Mouse (Mus musculus): ENCODE results near the gene Eps15. TPM values are rescaled to one million over a fixed set of nuclear protein-coding genes. Genes with fewer than 3 reads are reported as not detected.

Eps15 gene
- polyA plus RNA-seq, 1 experiment from 2014 or later = 50.7 TPM

GRCm38 (mm10) chr4:109406054-109406485 lies 126.0 kb downstream of the Eps15 start:
- 5% methylated on average over 3 of the region's 3 CpGs for WGBS
- Histone ChIP-seq H3K9ac (replicated peaks; ENCODE audit: low read length) (no peak overlapping the region; the same call in 1 of the 2 replicates), H3K4me3 (ENCODE audit: low read depth, low read length) (peak overlapping the region; percentile 60; the same call in 1 of the 2 replicates), H3K4me1 (ENCODE audit: control insufficient read depth, insufficient read depth, low read length) (peaks cover 4% of the 10 kb centered on the region; the same call in 1 of the 2 replicates), H3K9me3 (replicated peaks; ENCODE audit: control insufficient read depth, low read length) (no peaks in the 10 kb centered on the region), H3K36me3 (replicated peaks; ENCODE audit: control insufficient read depth, insufficient read depth, low read depth, low read length) (no peaks in the 10 kb centered on the region), H3K27me3 (ENCODE audit: control insufficient read depth, insufficient read depth, low read length) (peaks cover 2% of the 10 kb centered on the region; the same call in 1 of the 2 replicates), H3K4me2 (ENCODE audit: low read depth, low read length) (peak overlapping the region; percentile 97), H3K27ac (replicated peaks; ENCODE audit: low read depth, low read length) (no peak overlapping the region)
- peak; percentile 1; the same call in 1 of the 2 replicates for ATAC-seq (replicated peaks; ENCODE audit: insufficient number of reproducible peaks, low FRiP score, low TSS enrichment, low read depth)
- DNase-seq (ENCODE audit: low spot score) = peak; percentile 56

DNA sequence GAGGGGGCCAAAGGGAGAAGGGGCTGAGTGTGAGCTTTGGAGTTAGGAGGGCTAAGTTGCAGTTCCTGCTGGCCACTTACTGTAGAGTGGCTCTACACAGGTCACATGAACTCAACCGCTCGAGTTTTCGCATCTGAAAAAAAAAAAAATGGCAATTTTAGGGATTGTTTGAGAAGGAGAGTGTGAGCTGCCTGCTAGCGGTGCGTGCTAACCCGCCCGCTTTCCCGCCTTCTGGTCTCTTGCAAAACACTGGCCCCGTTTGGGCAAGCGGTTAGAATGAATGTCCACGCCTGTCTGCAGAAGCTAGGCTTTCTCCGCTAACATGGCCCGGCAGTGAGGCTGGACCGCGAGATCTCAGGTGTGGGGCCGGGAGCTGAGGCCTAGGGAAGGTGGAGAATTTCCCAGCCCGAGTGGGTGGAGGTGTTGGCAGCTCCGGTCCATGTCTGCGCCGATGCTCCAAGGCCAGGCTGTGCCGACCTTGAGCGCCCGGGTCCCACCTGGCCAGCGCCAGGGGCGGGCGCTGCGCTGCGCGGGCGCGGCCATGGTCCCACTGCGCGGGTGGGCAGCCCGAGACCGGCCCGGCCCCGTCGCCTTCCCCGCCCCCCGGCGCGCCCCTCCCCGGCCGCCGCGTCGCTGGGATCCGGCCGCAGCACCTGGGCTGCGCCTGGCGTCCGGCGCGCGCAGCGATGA lies 126.6 kb downstream of the Eps15 start, which contains the start of gene Ttc39a:
Gene Ttc39a, plus strand, starts transcription at position 138 of the 690 bp plus-strand sequence.
- H3K4me1 ChIP-seq (ENCODE audit: control insufficient read depth, insufficient read depth, low read length) = peaks cover 4% of the 10 kb centered on the region; the same call in 1 of the 2 replicates
- ATAC-seq (replicated peaks; ENCODE audit: insufficient number of reproducible peaks, low FRiP score, low TSS enrichment, low read depth) = peak; percentile 51
- H3K27ac ChIP-seq (replicated peaks; ENCODE audit: low read depth, low read length) = no peak within 1 kb of the TSS

GRCm38 (mm10) chr4:109407176-109407520 lies 127.1 kb downstream of the Eps15 start:
- 2% methylated on average over 18 of the region's 24 CpGs for WGBS
- Histone ChIP-seq H3K4me3 (ENCODE audit: low read depth, low read length) (peak overlapping the region; percentile 60), H3K9me3 (replicated peaks; ENCODE audit: control insufficient read depth, low read length) (no peaks in the 10 kb centered on the region), H3K27me3 (ENCODE audit: control insufficient read depth, insufficient read depth, low read length) (peaks cover 2% of the 10 kb centered on the region; the same call in 1 of the 2 replicates), H3K27ac (replicated peaks; ENCODE audit: low read depth, low read length) (no peak overlapping the region), H3K9ac (replicated peaks; ENCODE audit: low read length) (peak overlapping the region; percentile 76), H3K4me2 (ENCODE audit: low read depth, low read length) (peak overlapping the region; percentile 97), H3K36me3 (replicated peaks; ENCODE audit: control insufficient read depth, insufficient read depth, low read depth, low read length) (no peaks in the 10 kb centered on the region), H3K4me1 (ENCODE audit: control insufficient read depth, insufficient read depth, low read length) (peaks cover 4% of the 10 kb centered on the region; the same call in 1 of the 2 replicates)
- DNase-seq (ENCODE audit: low spot score) (peak; percentile 44), ATAC-seq (replicated peaks; ENCODE audit: insufficient number of reproducible peaks, low FRiP score, low TSS enrichment, low read depth) (no peak; the same call in 1 of the 2 replicates)

More for the DNA sequence above, 126.6 kb downstream of the Eps15 start, which contains the start of gene Ttc39a:
- H3K36me3 ChIP-seq (replicated peaks; ENCODE audit: control insufficient read depth, insufficient read depth, low read depth, low read length) = no peaks in the 10 kb centered on the region
- H3K27me3 ChIP-seq (ENCODE audit: control insufficient read depth, insufficient read depth, low read length) = peaks cover 2% of the 10 kb centered on the region; the same call in 1 of the 2 replicates
- DNase-seq (ENCODE audit: low spot score) = peak; percentile 58
- under 1% methylated on average over 37 of the region's 56 CpGs for WGBS
- H3K4me3 ChIP-seq (ENCODE audit: low read depth, low read length) = peak within 1 kb of the TSS; percentile 60
- H3K4me2 ChIP-seq (ENCODE audit: low read depth, low read length) = peak within 1 kb of the TSS; percentile 97
- no peaks in the 10 kb centered on the region for H3K9me3 ChIP-seq (replicated peaks; ENCODE audit: control insufficient read depth, low read length)
- H3K9ac ChIP-seq (replicated peaks; ENCODE audit: low read length) = peak within 1 kb of the TSS; percentile 76

- WGBS = 84% methylated on average over 9 of the region's 9 CpGs
- ATAC-seq (replicated peaks; ENCODE audit: insufficient number of reproducible peaks, low FRiP score, low TSS enrichment, low read depth) = no peak
- H3K4me3 ChIP-seq (ENCODE audit: low read depth, low read length) = no peak overlapping the region; the same call in 1 of the 2 replicates
Observed at GRCm38 (mm10) chr4:109407701-109408485, 127.8 kb downstream of the Eps15 start.

DNA sequence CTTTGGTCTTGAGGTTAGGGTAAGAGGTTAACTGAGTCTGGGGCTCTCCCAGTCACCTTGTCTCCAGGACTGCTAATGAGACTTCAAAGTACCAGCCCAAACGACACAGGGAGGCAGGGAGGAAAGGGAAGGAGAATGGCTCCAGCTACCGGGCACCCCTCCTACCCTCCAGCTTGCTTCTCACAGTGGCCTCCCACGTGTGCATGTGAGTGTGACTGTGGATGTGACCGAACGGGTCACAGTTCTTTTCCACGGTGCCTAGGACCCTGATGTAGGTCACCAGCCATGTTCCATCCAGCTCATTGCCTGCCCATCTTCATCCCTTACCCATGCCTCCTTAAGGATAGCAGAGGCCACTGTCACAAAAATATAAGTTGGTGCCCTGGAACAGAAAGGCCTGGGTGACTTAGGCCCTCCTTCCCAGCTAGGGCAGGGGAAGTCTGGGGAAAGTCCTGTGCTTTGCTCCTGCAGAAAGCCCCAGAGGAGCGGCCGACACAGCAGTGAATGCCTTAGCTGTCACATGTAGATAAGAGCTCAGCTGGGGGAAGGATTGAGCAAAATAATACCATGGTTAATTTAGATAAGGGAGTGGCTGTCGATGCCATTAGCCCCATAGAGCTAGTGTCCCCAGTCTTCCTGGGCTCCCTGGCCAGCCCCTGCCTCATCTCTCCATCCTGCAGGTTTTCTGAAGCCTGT lies 130.8 kb downstream of the Eps15 start:
- Histone ChIP-seq H3K4me1 (ENCODE audit: control insufficient read depth, insufficient read depth, low read length) (peaks cover 4% of the 10 kb centered on the region; the same call in 1 of the 2 replicates), H3K27ac (replicated peaks; ENCODE audit: low read depth, low read length) (no peak overlapping the region; the same call in 1 of the 2 replicates), H3K36me3 (replicated peaks; ENCODE audit: control insufficient read depth, insufficient read depth, low read depth, low read length) (no peaks in the 10 kb centered on the region), H3K4me2 (ENCODE audit: low read depth, low read length) (no peak overlapping the region), H3K9me3 (replicated peaks; ENCODE audit: control insufficient read depth, low read length) (no peaks in the 10 kb centered on the region), H3K4me3 (ENCODE audit: low read depth, low read length) (no peak overlapping the region), H3K27me3 (ENCODE audit: control insufficient read depth, insufficient read depth, low read length) (peaks cover 2% of the 10 kb centered on the region; the same call in 1 of the 2 replicates), H3K9ac (replicated peaks; ENCODE audit: low read length) (no peak overlapping the region)
- 73% methylated on average over 9 of the region's 9 CpGs for WGBS
- DNase-seq (ENCODE audit: low spot score) (no peak), ATAC-seq (replicated peaks; ENCODE audit: insufficient number of reproducible peaks, low FRiP score, low TSS enrichment, low read depth) (no peak)

More at GRCm38 (mm10) chr4:109407701-109408485, 127.8 kb downstream of the Eps15 start:
- H3K27ac ChIP-seq (replicated peaks; ENCODE audit: low read depth, low read length) = no peak overlapping the region
- H3K4me1 ChIP-seq (ENCODE audit: control insufficient read depth, insufficient read depth, low read length) = peaks cover 4% of the 10 kb centered on the region; the same call in 1 of the 2 replicates
- no peaks in the 10 kb centered on the region for H3K36me3 ChIP-seq (replicated peaks; ENCODE audit: control insufficient read depth, insufficient read depth, low read depth, low read length)
- H3K9ac ChIP-seq (replicated peaks; ENCODE audit: low read length) = no peak overlapping the region
- H3K27me3 ChIP-seq (ENCODE audit: control insufficient read depth, insufficient read depth, low read length) = peaks cover 2% of the 10 kb centered on the region; the same call in 1 of the 2 replicates
- H3K4me2 ChIP-seq (ENCODE audit: low read depth, low read length) = no peak overlapping the region
- no peak for DNase-seq (ENCODE audit: low spot score)
- no peaks in the 10 kb centered on the region for H3K9me3 ChIP-seq (replicated peaks; ENCODE audit: control insufficient read depth, low read length)

- 82% methylated on average over 6 of the region's 6 CpGs for WGBS
- H3K36me3 ChIP-seq (replicated peaks; ENCODE audit: control insufficient read depth, insufficient read depth, low read depth, low read length) = no peaks in the 10 kb centered on the region
- DNase-seq (ENCODE audit: low spot score) (no peak), ATAC-seq (replicated peaks; ENCODE audit: insufficient number of reproducible peaks, low FRiP score, low TSS enrichment, low read depth) (no peak)
- H3K27ac ChIP-seq (replicated peaks; ENCODE audit: low read depth, low read length) = no peak overlapping the region
- peaks cover 2% of the 10 kb centered on the region; the same call in 1 of the 2 replicates for H3K27me3 ChIP-seq (ENCODE audit: control insufficient read depth, insufficient read depth, low read length)
- H3K4me2 ChIP-seq (ENCODE audit: low read depth, low read length) = no peak overlapping the region; the same call in 1 of the 2 replicates
- H3K9ac ChIP-seq (replicated peaks; ENCODE audit: low read length) = no peak overlapping the region
- H3K4me1 ChIP-seq (ENCODE audit: control insufficient read depth, insufficient read depth, low read length) = no peaks in the 10 kb centered on the region
- no peak overlapping the region for H3K4me3 ChIP-seq (ENCODE audit: low read depth, low read length)
- no peaks in the 10 kb centered on the region for H3K9me3 ChIP-seq (replicated peaks; ENCODE audit: control insufficient read depth, low read length)
Observed at GRCm38 (mm10) chr4:109411377-109411967, 131.4 kb downstream of the Eps15 start.

GRCm38 (mm10) chr4:109412233-109412632 lies 132.2 kb downstream of the Eps15 start:
- Histone ChIP-seq H3K9ac (replicated peaks; ENCODE audit: low read length) (no peak overlapping the region), H3K4me2 (ENCODE audit: low read depth, low read length) (no peak overlapping the region), H3K36me3 (replicated peaks; ENCODE audit: control insufficient read depth, insufficient read depth, low read depth, low read length) (no peaks in the 10 kb centered on the region), H3K4me3 (ENCODE audit: low read depth, low read length) (no peak overlapping the region), H3K9me3 (replicated peaks; ENCODE audit: control insufficient read depth, low read length) (no peaks in the 10 kb centered on the region), H3K27me3 (ENCODE audit: control insufficient read depth, insufficient read depth, low read length) (no peaks in the 10 kb centered on the region), H3K4me1 (ENCODE audit: control insufficient read depth, insufficient read depth, low read length) (no peaks in the 10 kb centered on the region), H3K27ac (replicated peaks; ENCODE audit: low read depth, low read length) (no peak overlapping the region)
- ATAC-seq (replicated peaks; ENCODE audit: insufficient number of reproducible peaks, low FRiP score, low TSS enrichment, low read depth) = no peak
- WGBS = 86% methylated on average over 5 of the region's 5 CpGs
- no peak for DNase-seq (ENCODE audit: low spot score)
